ENCODE assay signal across 8 mouse cellular contexts in the genomic region with DNA sequence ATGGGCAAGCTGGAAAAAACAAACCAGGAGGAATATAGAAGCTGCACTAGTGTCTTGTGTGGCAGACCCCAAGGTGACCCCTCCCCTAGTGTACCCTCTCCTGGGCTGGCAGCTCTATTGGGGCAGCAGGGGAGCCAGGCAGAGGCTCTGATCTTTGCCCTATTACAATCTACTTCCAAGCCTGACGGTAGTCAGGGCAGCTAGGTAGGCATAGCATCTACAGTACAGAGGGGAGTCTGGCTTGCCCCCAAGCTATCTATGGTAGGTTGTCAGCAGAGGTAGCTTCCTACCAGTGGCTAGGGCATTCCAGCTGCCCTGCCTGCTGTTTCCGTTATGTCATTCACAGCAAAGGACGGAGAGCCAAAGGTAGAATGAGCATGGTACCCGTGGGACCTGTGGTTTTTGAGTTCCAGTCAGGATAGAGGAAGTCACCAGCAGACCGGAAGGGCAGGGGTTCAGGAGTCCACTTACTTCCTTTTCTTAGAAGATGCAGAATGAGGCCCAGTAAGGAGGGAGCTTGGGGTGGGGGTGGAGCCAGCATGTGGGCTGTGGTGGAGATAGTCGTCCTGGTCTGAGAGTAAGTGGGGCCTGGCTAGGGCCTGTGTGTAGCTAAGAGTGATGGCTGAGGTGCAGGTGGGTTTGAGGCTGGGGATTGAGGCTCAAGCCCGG. TPM values are rescaled to one million over a fixed set of nuclear protein-coding genes. Genes with fewer than 3 reads are reported as not detected.
A peak's percentile ranks its signal among the peaks of the same experiment; 100 is the strongest.
DNase-seq lines count a peak whose midpoint lies in the region; ATAC-seq lines count a peak whose summit lies in the region.

No protein-coding gene starts in this region.

- H3K9ac ChIP-seq in embryonic facial prominence, embryonic 11.5 days (replicated peaks; ENCODE audit: low read length): no peak overlapping the region

- no peaks in the 10 kb centered on the region for H3K4me1 ChIP-seq in embryonic facial prominence, embryonic 11.5 days (ENCODE audit: control insufficient read depth, insufficient read depth, low read length)

- H3K27me3 ChIP-seq in embryonic facial prominence, embryonic 11.5 days (ENCODE audit: control insufficient read depth, insufficient read depth, low read length): peaks cover 13% of the 10 kb centered on the region

- no peaks in the 10 kb centered on the region for H3K36me3 ChIP-seq in embryonic facial prominence, embryonic 11.5 days (replicated peaks; ENCODE audit: control insufficient read depth, insufficient read depth, low read depth, low read length)

- H3K27ac ChIP-seq in embryonic facial prominence, embryonic 11.5 days (replicated peaks; ENCODE audit: low read depth, low read length): no peak overlapping the region

- DNase-seq in gastrocnemius, adult 18-20 months (ENCODE audit: low spot score): peak; percentile 30
- DNase-seq in gastrocnemius, postnatal 14 days: no peak
- peak; percentile 28 for DNase-seq in embryonic facial prominence, embryonic 11.5 days (ENCODE audit: low spot score)
- peak; percentile 68 for DNase-seq in kidney, postnatal 10 days
- no peak for DNase-seq in thymus, postnatal 0 days (ENCODE audit: low spot score)
- DNase-seq in MN1 (ENCODE audit: low spot score): no peak
- DNase-seq in cerebellum, postnatal 4 days (ENCODE audit: low spot score in 2 of 2): no peak

- H3K4me3 ChIP-seq in embryonic facial prominence, embryonic 11.5 days (ENCODE audit: low read depth, low read length): no peak overlapping the region

- no peak for ATAC-seq in embryonic facial prominence, embryonic 11.5 days (replicated peaks; ENCODE audit: insufficient number of reproducible peaks, low FRiP score, low TSS enrichment, low read depth)
- peak; percentile 92 for ATAC-seq in megakaryocyte, adult 5-6 weeks (ENCODE audit: poor library complexity, severe bottlenecking)

- intact Hi-C loops in gastrocnemius, postnatal 14 days (cut with DNase I; ENCODE audit: low total_unique reads): no loop called here

- no peak overlapping the region for H3K4me2 ChIP-seq in embryonic facial prominence, embryonic 11.5 days (ENCODE audit: low read depth, low read length)

- WGBS in embryonic facial prominence, embryonic 11.5 days: 50% methylated on average over 7 of the region's 7 CpGs

- no peaks in the 10 kb centered on the region for H3K9me3 ChIP-seq in embryonic facial prominence, embryonic 11.5 days (replicated peaks; ENCODE audit: control insufficient read depth, low read length)

RNA-seq across cellular contexts. Expression of gene Camkk1, which starts 5.6 kb away (rescaled TPM):
- total RNA-seq in gastrocnemius, adult 18-20 months (2021): under 1 TPM; 0.55 to 0.64 TPM
- 1 to 10 TPM; 1.1 to 1.8 TPM for total RNA-seq in gastrocnemius, postnatal 14 days (2021)
- polyA plus RNA-seq in embryonic facial prominence, embryonic 11.5 days (2014; fragmentation: Nextera tagmentation; extraction: Ambion mirVana): 3.4 and 4.2 TPM in 2 replicates
- total RNA-seq in megakaryocyte, adult 5-6 weeks (2015): 0.23 and 0.51 TPM in 2 replicates
- total RNA-seq in megakaryocyte, adult 5-6 weeks (2017): 0.94 and 1.2 TPM in 2 replicates
- polyA plus RNA-seq in thymus, postnatal 0 days (2015; fragmentation: Nextera tagmentation; extraction: Ambion mirVana): 18.8 and 19.6 TPM in 2 replicates

RNA-seq across cellular contexts. Expression of gene Ncbp3, which starts 23.2 kb away (rescaled TPM):
- total RNA-seq in gastrocnemius, adult 18-20 months (2021): 1 to 10 TPM; 2.3 to 2.4 TPM
- 1 to 10 TPM; 3.3 to 3.9 TPM for total RNA-seq in gastrocnemius, postnatal 14 days (2021)
- 11.3 and 11.9 TPM in 2 replicates for polyA plus RNA-seq in embryonic facial prominence, embryonic 11.5 days (2014; fragmentation: Nextera tagmentation; extraction: Ambion mirVana)
- total RNA-seq in megakaryocyte, adult 5-6 weeks (2015): 8.1 and 8.9 TPM in 2 replicates
- total RNA-seq in megakaryocyte, adult 5-6 weeks (2017): 11.4 and 12.3 TPM in 2 replicates
- 9.0 and 13.3 TPM in 2 replicates for polyA plus RNA-seq in thymus, postnatal 0 days (2015; fragmentation: Nextera tagmentation; extraction: Ambion mirVana)

RNA-seq across cellular contexts. Expression of gene P2rx1, which starts 25.5 kb away (rescaled TPM):
- under 1 TPM; 0.62 to 0.78 TPM for total RNA-seq in gastrocnemius, adult 18-20 months (2021)
- total RNA-seq in gastrocnemius, postnatal 14 days (2021): 1 to 10 TPM in 1 of 2 experiments, under 1 TPM in 1; 0.38 to 1.1 TPM
- 1.2 and 1.3 TPM in 2 replicates for polyA plus RNA-seq in embryonic facial prominence, embryonic 11.5 days (2014; fragmentation: Nextera tagmentation; extraction: Ambion mirVana)
- total RNA-seq in megakaryocyte, adult 5-6 weeks (2015): 15.8 and 16.4 TPM in 2 replicates
- 9.8 and 10.4 TPM in 2 replicates for total RNA-seq in megakaryocyte, adult 5-6 weeks (2017)
- polyA plus RNA-seq in thymus, postnatal 0 days (2015; fragmentation: Nextera tagmentation; extraction: Ambion mirVana): 61.5 and 71.4 TPM in 2 replicates

Comparison
In these comparisons a context has a peak if more than half of its experiments do, and no peak if none do; other contexts are left out.
1. DNase-seq: peak in gastrocnemius, adult 18-20 months (single experiment), embryonic facial prominence, embryonic 11.5 days (single experiment) and kidney, postnatal 10 days (single experiment); none in gastrocnemius, postnatal 14 days (single experiment), thymus, postnatal 0 days (single experiment), MN1 (single experiment) and cerebellum, postnatal 4 days (0 of 2).
2. RNA of gene P2rx1, which starts 25.5 kb away (total RNA-seq): 9.8 to 16.4 TPM in megakaryocyte, adult 5-6 weeks; 0.38 to 1.1 TPM in gastrocnemius, postnatal 14 days and 0.62 to 0.78 TPM in gastrocnemius, adult 18-20 months; every median in the first group is over 4 times any median in the second.